Mouse (Mus musculus) 3T3-L1 (cell line): ENCODE data around the gene Lactbl1.

Source experiments
- DNase-seq: peaks from one replicate; pipeline ENCODE4 v3.0.0-alpha.2; 2015; ENCODE audit warnings: low read depth, low spot score

Lactbl1 gene

GRCm38 (mm10) chr4:136684485-136684884 is 62.1 kb downstream of the Lactbl1 start:
- peak; percentile 18 for DNase-seq

DNA sequence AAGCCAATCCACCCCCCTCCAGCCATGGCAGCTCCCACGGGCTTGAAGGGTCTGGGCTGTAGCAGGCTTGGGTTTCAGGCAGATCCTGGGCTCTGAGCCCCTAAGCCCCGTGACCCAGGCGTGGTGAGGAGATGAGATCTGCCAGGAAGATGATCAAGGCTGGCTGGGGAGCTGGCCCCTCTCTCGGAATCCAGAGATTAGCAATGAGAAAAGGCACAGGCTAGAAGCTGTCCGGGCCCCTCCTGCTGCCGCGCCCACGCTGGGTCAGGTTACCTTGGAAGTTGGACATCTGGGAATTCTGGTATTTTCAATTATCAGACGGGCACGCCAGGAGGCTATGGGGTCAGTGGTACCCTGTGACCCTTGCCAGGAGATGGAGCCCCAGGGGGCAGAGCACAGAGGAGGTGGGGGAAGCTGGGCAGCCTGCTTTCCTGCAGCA is 63.0 kb downstream of the Lactbl1 start:
- no peak for DNase-seq

GRCm38 (mm10) chr4:136688113-136688512 is 65.7 kb downstream of the Lactbl1 start:
- DNase-seq = no peak
